28 mouse cellular contexts compared by ENCODE assay signal in the genomic region with DNA sequence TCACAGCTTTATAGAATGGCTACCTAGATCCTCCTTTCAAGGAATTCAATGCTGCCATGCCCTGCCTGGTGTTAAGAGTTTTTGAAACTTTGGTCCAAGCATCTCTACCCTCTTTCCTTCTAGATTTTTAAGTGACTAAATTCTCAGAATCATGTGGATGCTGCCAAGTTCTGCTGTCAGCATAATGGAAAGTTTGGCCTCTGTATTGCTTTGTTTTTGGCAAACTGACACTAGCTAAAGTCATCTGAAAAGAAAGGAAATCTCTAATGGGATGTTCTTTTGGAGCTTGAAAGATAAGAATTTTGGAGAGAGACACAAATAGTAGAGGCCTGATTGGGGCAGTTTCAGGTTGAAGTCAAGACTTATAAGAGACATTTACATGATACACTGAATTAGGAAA.
DNase-seq lines count a peak whose midpoint lies in the region; ATAC-seq and TF ChIP-seq lines count a peak whose summit lies in the region.
"Had no signal": no experiment of that assay in that cellular context is flagged by ENCODE, and none has a peak within 500 bp of the region (broad histone marks: within the 10 kb centered on the region; RNA-seq: fewer than 3 reads in every experiment).

No protein-coding gene starts in this region.

- no peaks in the 10 kb centered on the region for H3K27me3 ChIP-seq in heart, embryonic 11.5 days (ENCODE audit: control insufficient read depth, insufficient read depth, low read length)
- no peaks in the 10 kb centered on the region for H3K27me3 ChIP-seq in kidney, adult 2 months (replicated peaks; ENCODE audit: control insufficient read depth, insufficient read depth, low read length)
- H3K27me3 ChIP-seq in kidney, embryonic 14.5 days (ENCODE audit: control insufficient read depth, insufficient read depth, low read length) = no peaks in the 10 kb centered on the region
- H3K27me3 ChIP-seq in hindbrain, embryonic 10.5 days (ENCODE audit: insufficient read depth, poor library complexity, severe bottlenecking) = no peaks in the 10 kb centered on the region
- H3K27me3 ChIP-seq: embryonic facial prominence, embryonic 12.5 days; forebrain, embryonic 15.5 days; hindbrain, embryonic 12.5 days; intestine, embryonic 15.5 days; limb, embryonic 13.5 days; midbrain, embryonic 13.5 days; neural tube, embryonic 13.5 days had no signal

- no peaks in the 10 kb centered on the region; the same call in 1 of the 2 replicates for H3K4me1 ChIP-seq in heart, embryonic 11.5 days (ENCODE audit: control insufficient read depth, insufficient read depth, low read length)
- H3K4me1 ChIP-seq in kidney, adult 2 months (ENCODE audit: control insufficient read depth, insufficient read depth, low read length) = no peaks in the 10 kb centered on the region
- H3K4me1 ChIP-seq in kidney, embryonic 14.5 days (ENCODE audit: control insufficient read depth, insufficient read depth, low read length) = no peaks in the 10 kb centered on the region
- 0 out of 2 replicates have a peak, but pooled peaks cover 5% of the 10 kb centered on the region for H3K4me1 ChIP-seq in hindbrain, embryonic 10.5 days (replicated peaks)
- H3K4me1 ChIP-seq: embryonic facial prominence, embryonic 12.5 days; forebrain, embryonic 15.5 days; hindbrain, embryonic 12.5 days; intestine, embryonic 15.5 days; midbrain, embryonic 13.5 days; neural tube, embryonic 13.5 days had no signal

- TF ChIP-seq CTCF in kidney, adult 2 months (conservative IDR thresholded peaks at IDR 0.05; ENCODE audit: insufficient read depth, insufficient read length, low read depth, low read length) = no peak

- ATAC-seq in heart, embryonic 11.5 days (replicated peaks; ENCODE audit: insufficient number of reproducible peaks, low FRiP score, low TSS enrichment) = no peak
- no peak for ATAC-seq in kidney, embryonic 14.5 days (ENCODE audit: low FRiP score, low TSS enrichment)
- ATAC-seq: activated CD4-positive, CD25-positive, alpha-beta regulatory T cell, adult 4 months; forebrain, embryonic 15.5 days; hindbrain, postnatal 0 days; intestine, embryonic 15.5 days; midbrain, embryonic 13.5 days had no signal

- H3K9me3 ChIP-seq in heart, embryonic 11.5 days (replicated peaks; ENCODE audit: control insufficient read depth, low read length) = no peaks in the 10 kb centered on the region
- no peaks in the 10 kb centered on the region for H3K9me3 ChIP-seq in kidney, embryonic 14.5 days (ENCODE audit: control insufficient read depth, low read length)
- H3K9me3 ChIP-seq in hindbrain, embryonic 10.5 days = no peaks in the 10 kb centered on the region
- H3K9me3 ChIP-seq: embryonic facial prominence, embryonic 12.5 days; forebrain, embryonic 10.5 days; forebrain, embryonic 15.5 days; hindbrain, embryonic 12.5 days; intestine, embryonic 15.5 days; limb, embryonic 13.5 days; midbrain, embryonic 13.5 days had no signal

- no peak overlapping the region for H3K4me2 ChIP-seq in heart, embryonic 11.5 days
- H3K4me2 ChIP-seq in kidney, embryonic 14.5 days (replicated peaks; ENCODE audit: low read depth, low read length) = no peak overlapping the region
- H3K4me2 ChIP-seq: embryonic facial prominence, embryonic 12.5 days; forebrain, embryonic 15.5 days; hindbrain, embryonic 12.5 days; intestine, embryonic 15.5 days; limb, embryonic 13.5 days; liver, embryonic 11.5 days; midbrain, embryonic 13.5 days; neural tube, embryonic 13.5 days had no signal

- no peak overlapping the region for H3K4me3 ChIP-seq in heart, embryonic 11.5 days (ENCODE audit: low read depth, low read length)
- H3K4me3 ChIP-seq in kidney, adult 2 months (ENCODE audit: insufficient read depth, low read depth, low read length) = no peak overlapping the region
- no peak overlapping the region for H3K4me3 ChIP-seq in kidney, embryonic 14.5 days (ENCODE audit: low read length)
- H3K4me3 ChIP-seq in hindbrain, embryonic 10.5 days = no peak overlapping the region
- H3K4me3 ChIP-seq: embryonic facial prominence, embryonic 12.5 days; forebrain, embryonic 10.5 days; forebrain, embryonic 15.5 days; hindbrain, embryonic 12.5 days; intestine, embryonic 15.5 days; limb, embryonic 13.5 days; midbrain, embryonic 13.5 days; neural tube, embryonic 13.5 days had no signal

- DNase-seq in heart, adult 11 months = peak; percentile 86
- peak; percentile 29 for DNase-seq in kidney, adult 2 months
- DNase-seq in 3T3-L1 (ENCODE audit: low read depth, low spot score) (peak; percentile 43), adipocyte (ENCODE audit: low spot score) (peak; percentile 87)
- no peak for DNase-seq in hindbrain, embryonic 10.5 days (ENCODE audit: low spot score)
- DNase-seq: adrenal gland, adult 8-10 months; B cell, adult 2 months; cerebellum, adult 9-10 months; cerebellum, postnatal 36 days; kidney, adult 8-10 months; kidney, postnatal 10 days; right cerebral cortex, postnatal 4 days; thymus, adult 2 months; thymus, postnatal 36 days had no signal

- TF ChIP-seq POLR2A in kidney, adult 2 months (IDR thresholded peaks at IDR 0.05; ENCODE audit: low read depth, low read length) = no peak

- H3K9ac ChIP-seq in heart, embryonic 11.5 days (ENCODE audit: low read depth, low read length) = no peak overlapping the region
- no peak overlapping the region for H3K9ac ChIP-seq in kidney, embryonic 14.5 days (ENCODE audit: low read depth, low read length)
- H3K9ac ChIP-seq: embryonic facial prominence, embryonic 12.5 days; forebrain, embryonic 15.5 days; hindbrain, embryonic 12.5 days; intestine, embryonic 15.5 days; limb, embryonic 13.5 days; midbrain, embryonic 13.5 days; neural tube, embryonic 13.5 days had no signal

- no peaks in the 10 kb centered on the region for H3K36me3 ChIP-seq in heart, embryonic 11.5 days (ENCODE audit: control insufficient read depth, insufficient read depth, low read length)
- no peaks in the 10 kb centered on the region for H3K36me3 ChIP-seq in kidney, adult 2 months (ENCODE audit: control insufficient read depth, insufficient read depth, low read length)
- H3K36me3 ChIP-seq in kidney, embryonic 14.5 days (ENCODE audit: control insufficient read depth, insufficient read depth, low read length) = no peaks in the 10 kb centered on the region
- no peaks in the 10 kb centered on the region for H3K36me3 ChIP-seq in hindbrain, embryonic 10.5 days
- H3K36me3 ChIP-seq: embryonic facial prominence, embryonic 12.5 days; forebrain, embryonic 10.5 days; forebrain, embryonic 15.5 days; hindbrain, embryonic 12.5 days; intestine, embryonic 15.5 days; limb, embryonic 13.5 days; midbrain, embryonic 13.5 days; neural tube, embryonic 13.5 days had no signal

- no peak overlapping the region for H3K27ac ChIP-seq in heart, embryonic 11.5 days (ENCODE audit: low read depth, low read length)
- H3K27ac ChIP-seq in kidney, adult 2 months (ENCODE audit: insufficient read depth, low read depth, low read length) = no peak overlapping the region
- H3K27ac ChIP-seq in kidney, embryonic 14.5 days (ENCODE audit: low read depth, low read length) = no peak overlapping the region
- no peak overlapping the region for H3K27ac ChIP-seq in hindbrain, embryonic 10.5 days
- H3K27ac ChIP-seq: embryonic facial prominence, embryonic 12.5 days; forebrain, embryonic 10.5 days; forebrain, embryonic 15.5 days; hindbrain, embryonic 12.5 days; hindbrain, postnatal 0 days; intestine, embryonic 15.5 days; limb, embryonic 13.5 days; macrophage; midbrain, embryonic 13.5 days; neural tube, embryonic 13.5 days had no signal
